Mouse (Mus musculus): ENCODE data around the gene Adgrg6. TPM values are rescaled to one million over a fixed set of nuclear protein-coding genes. Genes with fewer than 3 reads are reported as not detected.
A peak's percentile ranks its signal among the peaks of the same experiment; 100 is the strongest.

Gene Adgrg6
- not detected in 2 replicates for polyA plus RNA-seq (2012; ENCODE audit: insufficient read depth, low replicate concordance)

GRCm38 (mm10) chr10:14544941-14545717 is at the start of gene Adgrg6:
Gene Adgrg6, minus strand, starts transcription at chr10:14545659.
- H3K9me3 ChIP-seq, result peaks cover 8% of the 10 kb centered on the region; the same call in 1 of the 2 replicates
- TF ChIP-seq FLI1 (IDR thresholded peaks at IDR 0.05; ENCODE audit: low read length) (no peak), GATA1 (IDR thresholded peaks at IDR 0.05; ENCODE audit: borderline replicate concordance, low read length) (no peak)
- H3K36me3 ChIP-seq (replicated peaks; ENCODE audit: low read length), result no peaks in the 10 kb centered on the region
- peak within 1 kb of the TSS; percentile 85 for H3K4me3 ChIP-seq (replicated peaks)
- H3K4me1 ChIP-seq, result peaks cover 9% of the 10 kb centered on the region
- H3K27me3 ChIP-seq (replicated peaks), result peaks cover 27% of the 10 kb centered on the region

DNA sequence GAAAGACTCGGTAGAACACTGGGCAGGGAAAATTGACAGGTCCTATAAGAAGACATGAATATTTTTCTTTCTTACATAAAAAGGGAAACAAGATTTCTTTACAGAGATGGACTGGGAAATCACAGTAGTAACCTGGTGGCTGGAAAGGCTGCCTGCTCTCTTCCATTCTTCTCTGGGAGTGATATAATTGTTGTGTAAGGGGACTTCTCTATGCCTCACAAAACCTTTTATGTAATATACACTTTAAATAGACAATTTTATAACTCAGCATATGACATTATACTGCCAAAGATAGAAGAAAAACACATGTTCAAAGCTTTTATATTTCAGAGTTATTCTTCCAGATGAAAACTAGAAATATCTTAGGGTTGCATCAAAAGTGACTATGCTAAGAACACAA is 46.8 kb upstream of the Adgrg6 start:
- no peak for TF ChIP-seq GATA1 (IDR thresholded peaks at IDR 0.05; ENCODE audit: borderline replicate concordance, low read length)
- TF ChIP-seq FLI1 (IDR thresholded peaks at IDR 0.05; ENCODE audit: low read length), result no peak
- no peak overlapping the region for H3K4me3 ChIP-seq (replicated peaks)
- no peaks in the 10 kb centered on the region for H3K4me1 ChIP-seq
- H3K27me3 ChIP-seq (replicated peaks), result no peaks in the 10 kb centered on the region
- no peaks in the 10 kb centered on the region for H3K36me3 ChIP-seq (replicated peaks; ENCODE audit: low read length)
- H3K9me3 ChIP-seq, result no peaks in the 10 kb centered on the region; the same call in 1 of the 2 replicates

GRCm38 (mm10) chr10:14590816-14591215 is 45.4 kb upstream of the Adgrg6 start:
- Histone ChIP-seq H3K36me3 (replicated peaks; ENCODE audit: low read length) (no peaks in the 10 kb centered on the region), H3K27me3 (replicated peaks) (no peaks in the 10 kb centered on the region), H3K4me1 (no peaks in the 10 kb centered on the region), H3K9me3 (peaks cover 2% of the 10 kb centered on the region), H3K4me3 (replicated peaks) (no peak overlapping the region)
- TF ChIP-seq GATA1 (IDR thresholded peaks at IDR 0.05; ENCODE audit: borderline replicate concordance, low read length) (no peak), FLI1 (IDR thresholded peaks at IDR 0.05; ENCODE audit: low read length) (no peak)

- H3K4me3 ChIP-seq (replicated peaks), result no peak overlapping the region
- H3K9me3 ChIP-seq, result peaks cover 11% of the 10 kb centered on the region
- no peaks in the 10 kb centered on the region for H3K36me3 ChIP-seq (replicated peaks; ENCODE audit: low read length)
- TF ChIP-seq FLI1 (IDR thresholded peaks at IDR 0.05; ENCODE audit: low read length) (no peak), GATA1 (IDR thresholded peaks at IDR 0.05; ENCODE audit: borderline replicate concordance, low read length) (no peak)
- no peaks in the 10 kb centered on the region for H3K27me3 ChIP-seq (replicated peaks)
- no peaks in the 10 kb centered on the region for H3K4me1 ChIP-seq
Measured at GRCm38 (mm10) chr10:14589667-14590066, 44.2 kb upstream of the Adgrg6 start.

DNA sequence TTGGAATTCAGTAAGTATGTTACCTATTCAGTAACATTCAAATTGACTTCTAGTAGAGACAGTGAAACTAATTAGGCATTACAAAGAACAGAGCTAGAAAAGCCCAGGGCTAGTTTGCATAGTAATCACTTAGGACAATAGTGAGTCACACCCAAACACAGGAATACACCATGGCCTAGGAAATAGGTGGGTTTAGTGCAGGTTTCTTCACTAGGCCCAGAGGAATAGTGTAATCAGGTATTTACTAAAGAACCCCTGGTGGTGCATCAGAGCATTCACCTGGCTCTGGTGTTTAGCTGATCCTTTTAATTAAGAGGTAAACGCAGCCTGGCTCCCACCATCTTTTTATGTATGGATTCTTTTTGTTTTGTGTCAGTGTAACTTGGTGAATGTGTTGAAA is 38.0 kb upstream of the Adgrg6 start:
- H3K36me3 ChIP-seq (replicated peaks; ENCODE audit: low read length), result no peaks in the 10 kb centered on the region
- TF ChIP-seq FLI1 (IDR thresholded peaks at IDR 0.05; ENCODE audit: low read length) (no peak), GATA1 (IDR thresholded peaks at IDR 0.05; ENCODE audit: borderline replicate concordance, low read length) (no peak)
- H3K27me3 ChIP-seq (replicated peaks), result no peaks in the 10 kb centered on the region
- peaks cover 15% of the 10 kb centered on the region for H3K9me3 ChIP-seq
- no peaks in the 10 kb centered on the region for H3K4me1 ChIP-seq
- H3K4me3 ChIP-seq (replicated peaks), result no peak overlapping the region

- TF ChIP-seq FLI1 (IDR thresholded peaks at IDR 0.05; ENCODE audit: low read length) (no peak), GATA1 (IDR thresholded peaks at IDR 0.05; ENCODE audit: borderline replicate concordance, low read length) (no peak)
- Histone ChIP-seq H3K27me3 (replicated peaks) (no peaks in the 10 kb centered on the region), H3K4me3 (replicated peaks) (no peak overlapping the region), H3K4me1 (no peaks in the 10 kb centered on the region), H3K36me3 (replicated peaks; ENCODE audit: low read length) (no peaks in the 10 kb centered on the region), H3K9me3 (0 out of 2 replicates have a peak, but pooled peaks cover 3% of the 10 kb centered on the region)
Measured at GRCm38 (mm10) chr10:14574255-14574654, 28.8 kb upstream of the Adgrg6 start.

DNA sequence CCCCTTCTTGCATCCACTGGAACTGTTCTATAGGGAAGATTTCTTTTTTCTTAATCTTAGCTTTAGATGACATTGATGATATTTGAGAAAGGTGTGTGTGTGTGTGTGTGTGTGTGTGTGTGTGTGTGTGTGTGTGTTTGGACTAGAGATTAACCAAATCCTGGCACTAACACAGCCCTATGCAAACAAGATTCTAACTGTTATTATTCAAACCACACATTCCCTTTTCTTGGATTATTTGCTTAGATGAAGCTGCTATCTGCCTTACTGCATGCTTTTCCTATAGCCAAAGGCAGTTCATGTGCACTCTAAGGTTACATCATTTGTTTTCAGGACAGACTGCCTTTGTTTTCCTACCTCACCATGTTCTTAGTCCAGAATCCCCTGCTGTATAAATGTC is 25.7 kb upstream of the Adgrg6 start:
- H3K4me3 ChIP-seq (replicated peaks), result no peak overlapping the region
- no peak for TF ChIP-seq GATA1 (IDR thresholded peaks at IDR 0.05; ENCODE audit: borderline replicate concordance, low read length)
- TF ChIP-seq FLI1 (IDR thresholded peaks at IDR 0.05; ENCODE audit: low read length), result no peak
- no peaks in the 10 kb centered on the region for H3K4me1 ChIP-seq
- no peaks in the 10 kb centered on the region for H3K27me3 ChIP-seq (replicated peaks)
- no peaks in the 10 kb centered on the region for H3K36me3 ChIP-seq (replicated peaks; ENCODE audit: low read length)
- peaks cover 7% of the 10 kb centered on the region for H3K9me3 ChIP-seq

- TF ChIP-seq GATA1 (IDR thresholded peaks at IDR 0.05; ENCODE audit: borderline replicate concordance, low read length) (no peak), FLI1 (IDR thresholded peaks at IDR 0.05; ENCODE audit: low read length) (no peak)
- H3K36me3 ChIP-seq (replicated peaks; ENCODE audit: low read length), result no peaks in the 10 kb centered on the region
Measured at GRCm38 (mm10) chr10:14570616-14571015, 25.2 kb upstream of the Adgrg6 start.

GRCm38 (mm10) chr10:14546111-14546551 is 672 bp upstream of the Adgrg6 start:
- H3K4me1 ChIP-seq, result peaks cover 9% of the 10 kb centered on the region
- H3K27me3 ChIP-seq (replicated peaks), result peaks cover 27% of the 10 kb centered on the region
- H3K36me3 ChIP-seq (replicated peaks; ENCODE audit: low read length), result no peaks in the 10 kb centered on the region
- H3K9me3 ChIP-seq, result peaks cover 8% of the 10 kb centered on the region; the same call in 1 of the 2 replicates
- no peak overlapping the region for H3K4me3 ChIP-seq (replicated peaks)
- TF ChIP-seq GATA1 (IDR thresholded peaks at IDR 0.05; ENCODE audit: borderline replicate concordance, low read length) (no peak), FLI1 (IDR thresholded peaks at IDR 0.05; ENCODE audit: low read length) (no peak)

More at GRCm38 (mm10) chr10:14570616-14571015, 25.2 kb upstream of the Adgrg6 start:
- Histone ChIP-seq H3K27me3 (replicated peaks) (no peaks in the 10 kb centered on the region), H3K4me1 (no peaks in the 10 kb centered on the region), H3K4me3 (replicated peaks) (no peak overlapping the region), H3K9me3 (peaks cover 7% of the 10 kb centered on the region)

DNA sequence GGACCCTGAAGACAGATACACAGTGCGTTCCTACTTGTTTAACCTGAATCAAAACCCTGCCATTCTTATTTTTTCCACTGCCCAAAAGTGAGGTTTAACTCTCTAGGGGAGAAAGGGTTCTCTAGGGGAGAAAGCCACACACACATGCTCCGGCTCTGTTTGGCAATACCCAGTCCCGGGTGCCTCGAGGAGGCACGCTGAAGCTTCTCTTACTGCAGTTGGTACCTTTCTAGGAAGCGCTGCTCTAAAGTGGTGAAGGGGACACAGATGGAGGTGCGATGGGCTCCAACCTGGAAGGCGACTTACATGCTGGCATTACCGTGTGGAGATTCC is 885 bp downstream of the Adgrg6 start:
- no peaks in the 10 kb centered on the region for H3K36me3 ChIP-seq (replicated peaks; ENCODE audit: low read length)
- H3K4me3 ChIP-seq (replicated peaks), result peak overlapping the region; percentile 85
- peaks cover 9% of the 10 kb centered on the region for H3K4me1 ChIP-seq
- H3K9me3 ChIP-seq, result peaks cover 8% of the 10 kb centered on the region; the same call in 1 of the 2 replicates
- peaks cover 27% of the 10 kb centered on the region for H3K27me3 ChIP-seq (replicated peaks)
- TF ChIP-seq FLI1 (IDR thresholded peaks at IDR 0.05; ENCODE audit: low read length) (no peak), GATA1 (IDR thresholded peaks at IDR 0.05; ENCODE audit: borderline replicate concordance, low read length) (no peak)

Measured in megakaryocyte, embryonic 14.5 days (primary cell).